Mouse (Mus musculus) lung, postnatal 4 days (tissue): ENCODE data around the gene Cyp19a1.

Source experiments
- DNase-seq, 2 experiments: peaks; one replicate each; pipeline ENCODE4 v3.0.0; 2021

Cyp19a1 gene

GRCm38 (mm10) chr9:54268010-54268409, at the start of gene Cyp19a1:
Gene Cyp19a1, minus strand, starts transcription at chr9:54268110.
- DNase-seq, result no peak

- no peak for DNase-seq
Observed at GRCm38 (mm10) chr9:54316363-54316762, 48.5 kb upstream of the Cyp19a1 start.

- no peak for DNase-seq
Observed at GRCm38 (mm10) chr9:54308751-54309358, 40.9 kb upstream of the Cyp19a1 start.

- no peak for DNase-seq
Observed at GRCm38 (mm10) chr9:54308209-54308608, 40.3 kb upstream of the Cyp19a1 start.

DNA sequence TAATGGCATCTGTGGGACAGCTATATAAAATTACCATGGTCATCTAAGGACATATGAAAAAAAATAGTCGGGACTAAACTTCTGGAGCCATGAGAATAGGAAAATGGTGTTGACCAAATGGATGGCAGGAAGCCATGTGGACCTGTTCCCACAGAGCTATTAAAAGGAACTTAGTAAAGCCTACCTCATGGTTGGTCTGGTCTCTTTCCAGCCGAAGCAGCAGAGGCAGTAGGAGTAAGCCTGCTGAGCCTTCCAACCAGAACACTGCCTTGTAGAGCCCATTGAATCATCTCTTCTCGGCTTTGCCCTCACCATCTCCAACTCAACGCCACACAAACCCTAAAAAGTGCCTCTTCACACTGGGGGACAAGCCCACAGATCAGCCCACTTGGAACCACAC, 33.3 kb upstream of the Cyp19a1 start:
- peak in 1 of 2 experiments; percentile 4 for DNase-seq

DNA sequence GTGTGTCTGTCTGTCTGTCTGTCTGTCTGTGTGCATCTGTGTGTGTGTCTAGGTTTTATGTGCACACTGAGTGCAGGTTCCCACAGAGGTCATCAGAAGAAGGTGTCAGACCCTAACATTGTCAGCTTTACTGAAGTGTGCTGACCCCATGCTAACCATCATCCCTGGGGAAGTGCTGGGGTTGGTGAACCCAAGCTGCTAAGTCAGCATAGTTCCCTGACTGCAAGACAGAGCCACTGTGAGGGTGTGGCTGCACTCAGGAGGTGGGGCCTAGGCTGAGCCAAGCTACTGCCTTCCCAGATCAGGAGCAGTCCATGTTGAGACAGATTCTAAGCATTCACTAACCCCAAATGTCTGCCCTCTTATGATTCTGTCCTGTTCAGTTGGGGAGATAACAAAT, 31.9 kb upstream of the Cyp19a1 start:
- no peak for DNase-seq

GRCm38 (mm10) chr9:54299389-54299788, 31.5 kb upstream of the Cyp19a1 start:
- DNase-seq, result no peak

- DNase-seq, result no peak
Observed at GRCm38 (mm10) chr9:54287804-54288203, 19.9 kb upstream of the Cyp19a1 start.

DNA sequence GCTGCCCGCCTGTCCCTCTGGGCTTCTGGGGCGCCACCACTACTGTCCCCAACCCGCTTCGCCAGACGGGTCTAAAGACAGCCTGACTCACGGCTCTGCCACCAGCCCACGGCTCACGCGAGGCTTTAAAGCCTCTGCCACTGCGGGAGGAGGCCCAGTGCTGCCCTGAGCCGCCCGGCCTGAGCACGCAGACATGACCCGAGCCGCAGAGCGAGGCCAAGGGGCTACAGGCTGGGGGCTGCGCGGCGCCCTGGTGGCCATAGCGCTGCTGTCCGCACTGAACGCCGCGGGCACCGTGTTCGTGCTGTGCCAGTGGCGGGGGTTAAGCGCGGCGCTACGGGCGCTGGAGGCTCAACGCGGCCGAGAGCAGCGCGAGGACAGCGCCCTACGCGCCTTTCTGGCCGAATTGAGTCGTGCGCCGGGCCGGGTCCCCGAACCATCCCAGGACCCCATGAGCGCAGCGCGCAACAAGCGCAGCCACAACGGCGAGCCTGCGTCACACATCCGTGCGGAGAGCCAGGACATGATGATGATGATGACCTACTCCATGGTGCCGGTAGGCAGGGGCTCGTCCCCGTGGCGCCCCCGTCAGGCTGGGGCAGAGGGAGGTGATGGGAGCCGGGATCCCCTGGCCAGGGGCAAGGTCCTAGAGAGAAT, 18.5 kb upstream of the Cyp19a1 start, which contains the start of gene Gldn:
Gene Gldn, plus strand, starts transcription at position 156 of the 657 bp plus-strand sequence.
- no peak for DNase-seq

- no peak for DNase-seq
Observed at GRCm38 (mm10) chr9:54279046-54279589, 11.2 kb upstream of the Cyp19a1 start.

- no peak for DNase-seq
Observed at GRCm38 (mm10) chr9:54275283-54275682, 7.4 kb upstream of the Cyp19a1 start.

GRCm38 (mm10) chr9:54270889-54271288, 3.0 kb upstream of the Cyp19a1 start:
- DNase-seq, result peak in 1 of 2 experiments; percentile 5

GRCm38 (mm10) chr9:54269987-54270386, 2.1 kb upstream of the Cyp19a1 start:
- DNase-seq, result no peak

DNA sequence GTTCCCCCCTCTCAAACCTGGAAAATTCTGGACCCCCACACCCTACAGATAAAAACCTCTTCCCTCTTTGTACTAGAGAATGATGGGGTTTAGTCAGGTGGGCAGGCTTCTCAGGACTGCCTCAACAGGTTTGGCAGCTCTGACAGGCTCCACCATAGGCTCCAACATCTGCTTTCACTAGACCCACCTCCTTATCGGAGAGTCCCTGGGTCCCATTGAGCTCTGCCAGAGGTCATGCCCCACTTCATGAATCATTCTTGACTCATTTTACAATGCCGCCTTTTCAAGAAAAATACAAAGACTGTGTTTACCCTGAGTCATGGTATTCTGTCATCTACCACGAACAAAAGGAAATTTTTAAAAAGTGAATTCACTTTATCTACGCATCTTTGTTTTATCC, 3.2 kb downstream of the Cyp19a1 start:
- DNase-seq, result no peak

DNA sequence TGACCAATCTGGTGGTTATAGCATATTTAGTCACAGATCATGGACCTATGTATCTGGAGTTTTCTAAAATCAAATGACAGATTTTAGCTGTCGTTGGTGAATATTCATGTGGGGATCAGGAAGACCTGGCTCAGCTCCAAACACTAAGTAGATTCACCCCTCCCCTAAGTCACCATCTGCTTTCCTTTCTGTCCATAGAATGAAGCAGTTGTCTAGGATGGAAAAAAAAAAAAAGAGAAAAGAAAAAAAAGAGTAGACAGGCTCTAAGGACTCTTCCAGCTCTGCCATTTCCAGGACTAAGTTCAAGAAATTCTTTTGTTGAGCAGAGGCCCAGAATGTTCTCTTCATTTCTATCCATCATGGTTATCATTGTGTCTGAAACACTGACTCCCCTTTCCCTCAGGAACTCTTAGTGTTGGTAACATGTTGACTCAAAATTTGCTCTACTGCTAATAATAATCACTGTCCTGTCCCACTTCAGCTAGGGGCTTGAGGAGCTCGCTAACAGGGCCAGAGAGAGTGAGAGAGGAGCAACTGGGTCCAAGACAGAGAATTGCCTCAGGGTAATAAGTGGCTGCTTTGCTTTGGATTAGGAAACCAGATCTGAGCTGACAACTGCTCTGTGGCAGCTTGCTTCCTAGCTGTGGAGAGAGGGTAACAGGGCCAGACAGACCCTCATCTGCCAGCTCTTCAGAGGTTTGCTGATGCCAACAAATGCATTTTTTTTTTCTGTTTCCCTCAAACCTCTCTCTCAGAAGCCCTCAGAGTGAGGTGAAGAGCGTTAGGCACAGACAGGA, 22.8 kb downstream of the Cyp19a1 start:
- DNase-seq, result no peak

GRCm38 (mm10) chr9:54227580-54227979, 40.3 kb downstream of the Cyp19a1 start:
- DNase-seq, result no peak

DNA sequence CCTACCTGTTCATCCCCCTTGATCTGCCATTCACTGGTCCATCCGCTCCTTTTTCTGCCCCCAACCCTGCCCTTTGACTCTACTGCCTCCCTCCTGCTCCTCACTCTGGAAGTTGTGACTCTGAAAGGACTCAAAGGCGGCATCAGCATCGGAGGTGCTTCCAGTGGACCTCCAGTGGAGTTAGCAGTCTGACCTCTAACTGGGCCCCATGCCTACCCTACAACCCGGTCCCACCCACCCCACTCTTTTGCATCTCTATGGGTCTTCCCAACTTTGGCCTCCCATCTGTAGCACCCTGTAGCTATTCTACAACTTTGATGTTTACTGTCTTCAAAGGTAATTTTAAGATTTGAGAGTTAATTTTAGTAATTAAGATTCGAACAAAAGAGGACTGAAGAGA, 51.4 kb downstream of the Cyp19a1 start:
- DNase-seq, result no peak

DNA sequence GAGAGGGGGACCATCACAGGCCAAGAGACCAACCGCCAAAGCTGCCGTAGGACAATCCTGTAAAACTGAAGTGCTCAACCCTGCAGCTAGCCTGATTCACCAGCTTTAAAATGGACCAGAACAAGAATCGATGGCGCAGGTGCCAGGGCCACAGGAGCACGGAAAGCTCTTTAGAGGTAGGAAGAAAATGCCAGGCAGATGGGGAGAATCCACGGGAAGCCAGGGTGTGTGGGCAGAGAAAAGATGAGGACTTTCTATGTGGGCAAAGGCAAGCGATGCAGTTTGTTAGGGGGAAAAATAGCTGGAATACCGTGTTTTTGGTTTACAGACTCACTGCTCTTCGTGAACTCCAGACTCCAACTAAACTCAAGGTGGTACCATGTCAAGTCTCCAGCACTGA, 53.0 kb downstream of the Cyp19a1 start:
- DNase-seq, result no peak

DNA sequence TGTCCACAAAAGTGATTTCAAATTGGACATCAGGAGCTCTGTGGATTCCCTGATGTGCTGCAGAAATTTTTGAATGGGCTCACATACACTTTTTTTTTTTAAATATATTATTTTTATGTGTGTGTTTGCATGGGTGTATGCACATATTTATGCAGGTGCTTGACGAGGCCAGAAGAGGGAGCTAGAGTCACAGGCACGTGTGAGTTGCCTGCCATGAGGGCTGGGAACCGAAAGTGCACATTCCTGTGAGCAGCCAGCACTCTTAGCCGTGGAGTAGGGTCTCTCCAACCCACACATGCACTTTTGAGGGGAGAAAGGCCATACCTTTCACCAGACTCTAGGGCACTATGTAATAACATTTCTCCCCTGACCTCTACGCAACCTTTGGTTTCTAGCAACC, 73.1 kb downstream of the Cyp19a1 start:
- no peak for DNase-seq

GRCm38 (mm10) chr9:54191435-54191834, 76.5 kb downstream of the Cyp19a1 start:
- no peak for DNase-seq

- no peak for DNase-seq
Observed at GRCm38 (mm10) chr9:54182484-54182883, 85.4 kb downstream of the Cyp19a1 start.

DNA sequence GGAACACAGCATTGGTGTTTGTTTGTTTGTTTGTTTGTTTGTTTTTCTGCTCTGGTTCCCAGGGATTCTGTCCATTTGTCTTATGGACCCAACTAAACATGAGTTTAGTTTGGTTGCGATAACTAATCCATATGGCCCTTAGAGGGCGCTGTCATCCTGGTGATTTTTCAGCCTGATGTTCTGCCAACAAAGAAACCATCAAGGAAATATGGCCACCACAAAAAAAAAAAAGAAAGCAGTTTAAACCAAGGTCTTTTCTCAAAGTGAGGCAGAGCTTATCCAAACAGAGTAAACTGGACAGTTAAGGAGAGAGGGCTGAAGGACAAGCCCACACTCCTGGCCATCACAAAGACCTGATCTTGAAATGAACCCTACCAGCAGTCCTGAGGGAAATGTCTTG, 86.6 kb downstream of the Cyp19a1 start:
- peak in 1 of 2 experiments; percentile 11 for DNase-seq

DNA sequence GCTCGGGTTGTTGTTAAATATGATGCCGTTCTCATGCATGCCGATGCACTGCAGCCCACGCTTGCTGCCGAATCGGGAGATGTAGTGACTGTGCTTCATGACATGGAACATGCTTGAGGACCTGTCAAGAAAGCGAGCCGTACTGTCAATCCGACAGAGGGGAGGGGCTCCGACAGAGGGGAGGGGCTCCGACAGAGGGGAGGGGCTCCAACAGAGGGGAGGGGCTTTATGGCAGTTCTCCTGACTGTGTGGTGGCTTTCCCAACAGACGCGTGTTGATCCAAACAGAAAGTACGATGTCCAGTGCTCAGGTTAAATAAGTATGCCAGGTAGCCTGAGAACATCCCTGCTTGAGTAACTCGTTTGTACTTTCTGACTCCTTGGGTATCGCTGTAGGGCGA, 87.7 kb downstream of the Cyp19a1 start:
- no peak for DNase-seq

GRCm38 (mm10) chr9:54169489-54169888, 98.4 kb downstream of the Cyp19a1 start:
- no peak for DNase-seq
